Mouse (Mus musculus) C2C12 (cell line): ENCODE data around the gene A930004D18Rik. TPM values are rescaled to one million over a fixed set of nuclear protein-coding genes. Genes with fewer than 3 reads are reported as not detected.

ENCODE experiments used
- H3K27me3 ChIP-seq: one replicate; pipeline ENCODE4 v1.6.1; 2011; ENCODE audit not compliant: control insufficient read depth, insufficient read depth, insufficient read length
- H3K36me3 ChIP-seq: one replicate; pipeline ENCODE4 v1.6.1; 2011; ENCODE audit not compliant: control insufficient read depth, insufficient read depth
- H3K4me3 ChIP-seq: one replicate; pipeline ENCODE4 v1.5.1; 2011; ENCODE audit warnings: mild to moderate bottlenecking, control low read depth; ENCODE audit not compliant: poor library complexity, insufficient read depth, severe bottlenecking
- H3K79me2 ChIP-seq: one replicate; pipeline ENCODE4 v1.6.1; 2011; ENCODE audit not compliant: control insufficient read depth, insufficient read depth
- H3K79me3 ChIP-seq: one replicate; pipeline ENCODE4 v1.6.1; 2011; ENCODE audit warnings: low read depth, control low read depth
- H3ac ChIP-seq: one replicate; pipeline ENCODE3; 2011; ENCODE audit warnings: low read depth; ENCODE audit not compliant: control insufficient read depth, insufficient read length
- CEBPB ChIP-seq: IDR thresholded peaks from one replicate; pipeline ENCODE4 v1.6.1; 2011; ENCODE audit warnings: low read depth, mild to moderate bottlenecking, control low read depth, moderate library complexity
- CTCF ChIP-seq: IDR thresholded peaks from one replicate; pipeline ENCODE4 v1.5.1; 2011; ENCODE audit not compliant: control insufficient read depth, insufficient read depth, insufficient read length
- FOSL1 ChIP-seq: IDR thresholded peaks from one replicate; pipeline ENCODE4 v1.8.0; 2011; ENCODE audit warnings: mild to moderate bottlenecking, low read length; ENCODE audit not compliant: poor library complexity, insufficient read depth, severe bottlenecking
- MAX ChIP-seq: IDR thresholded peaks from one replicate; pipeline ENCODE4 v1.6.1; 2011; ENCODE audit warnings: mild to moderate bottlenecking, control low read depth
- MYOD1 ChIP-seq: IDR thresholded peaks from one replicate; pipeline ENCODE4 v1.6.1; 2011; ENCODE audit warnings: low read depth; ENCODE audit not compliant: control insufficient read depth, insufficient read length
- MYOG ChIP-seq: IDR thresholded peaks from one replicate; pipeline ENCODE4 v1.6.1; 2011; ENCODE audit not compliant: control insufficient read depth, insufficient read length; ENCODE audit errors: extremely low read depth
- USF1 ChIP-seq: IDR thresholded peaks from one replicate; pipeline ENCODE4 v1.6.1; 2011; ENCODE audit warnings: low read depth, mild to moderate bottlenecking, control low read depth, moderate library complexity
- polyA plus RNA-seq: library from polyadenylated mRNA; unstranded; fragments of >200 nt; fragmentation: generic; extraction: Trizol; gene quantifications from one replicate; pipeline ENCODE4 v1.2.1, GENCODE M21; 2012; ENCODE audit warnings: missing spikeins

Gene A930004D18Rik
- polyA plus RNA-seq, 1 experiment = 3.9 TPM

DNA sequence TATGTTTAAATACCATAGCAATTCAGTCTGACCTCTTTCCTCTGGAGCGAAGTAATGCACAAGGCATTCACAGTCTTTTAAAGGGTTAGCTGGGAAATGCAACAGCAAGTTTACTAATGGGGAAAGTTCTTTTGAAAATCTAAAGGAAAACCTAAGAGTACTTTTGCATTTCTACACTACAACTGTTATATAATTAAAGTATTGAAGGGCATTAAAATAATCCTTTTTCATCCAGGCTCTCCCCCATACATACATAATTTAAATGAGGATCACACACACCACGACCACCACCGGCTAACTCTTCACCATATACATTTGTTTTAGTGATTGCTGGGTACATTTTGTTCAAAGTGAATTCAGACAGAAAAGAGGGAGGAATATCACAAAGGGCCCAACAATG, 15.0 kb upstream of the A930004D18Rik start:
- H3K36me3 ChIP-seq = no peaks in the 10 kb centered on the region
- no peaks in the 10 kb centered on the region for H3K27me3 ChIP-seq
- no peaks in the 10 kb centered on the region for H3K79me3 ChIP-seq
- H3K79me2 ChIP-seq = peaks cover 4% of the 10 kb centered on the region
- TF ChIP-seq CEBPB = no peak
- no peak for TF ChIP-seq USF1
- TF ChIP-seq CTCF = no peak
- no peak for TF ChIP-seq FOSL1
- no peak for TF ChIP-seq MYOG
- TF ChIP-seq MAX = no peak
- no peak for TF ChIP-seq MYOD1
- H3ac ChIP-seq = no peak overlapping the region
- no peak overlapping the region for H3K4me3 ChIP-seq

- H3K79me2 ChIP-seq = peaks cover 5% of the 10 kb centered on the region
- no peaks in the 10 kb centered on the region for H3K79me3 ChIP-seq
- H3ac ChIP-seq = no peak overlapping the region
- no peak for TF ChIP-seq CTCF
- no peak for TF ChIP-seq FOSL1
- no peak for TF ChIP-seq MYOD1
- no peak for TF ChIP-seq MAX
- no peak for TF ChIP-seq CEBPB
- TF ChIP-seq USF1 = no peak
- TF ChIP-seq MYOG = no peak
- no peaks in the 10 kb centered on the region for H3K36me3 ChIP-seq
- no peak overlapping the region for H3K4me3 ChIP-seq
- no peaks in the 10 kb centered on the region for H3K27me3 ChIP-seq
Observed at GRCm38 (mm10) chr2:18051831-18052170, 14.3 kb upstream of the A930004D18Rik start.

DNA sequence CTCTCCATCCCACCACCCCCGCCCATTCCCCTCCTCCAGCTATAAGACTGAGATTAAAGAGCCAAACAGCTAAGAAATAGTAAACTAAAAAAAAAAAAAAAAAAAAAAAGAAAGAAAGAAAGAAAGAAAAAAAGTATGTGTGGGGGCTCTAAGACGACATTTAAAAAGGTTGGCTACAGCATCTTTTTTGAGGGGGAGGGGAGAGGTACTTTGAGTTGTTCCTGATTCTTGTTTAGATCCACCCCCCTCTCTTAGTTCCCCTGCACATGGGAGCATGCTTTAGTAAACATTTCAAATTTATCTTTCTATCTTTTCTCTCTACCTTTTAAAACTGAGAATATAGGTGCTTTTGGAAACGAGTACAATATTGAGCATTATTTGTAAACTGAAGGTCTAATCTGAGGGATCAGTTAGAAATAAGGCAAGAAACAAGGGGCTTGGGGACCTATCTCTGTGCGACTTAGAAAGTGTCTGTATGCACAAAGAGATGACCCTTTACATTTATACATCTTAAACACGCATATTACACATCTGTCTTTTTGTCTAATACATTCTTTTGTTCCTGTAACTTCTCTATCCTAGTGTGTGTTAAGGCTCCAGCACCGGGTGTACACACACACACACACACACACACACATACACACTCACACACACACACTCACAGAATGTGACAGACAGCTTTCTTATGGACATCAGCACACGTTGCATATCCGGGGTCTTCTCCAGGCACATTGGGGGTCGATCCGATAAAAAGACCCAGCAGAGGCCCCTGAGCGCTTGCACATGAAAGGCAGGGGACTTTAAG, 13.7 kb upstream of the A930004D18Rik start:
- no peak overlapping the region for H3ac ChIP-seq
- no peak overlapping the region for H3K4me3 ChIP-seq
- TF ChIP-seq CEBPB = no peak
- TF ChIP-seq MYOG = no peak
- TF ChIP-seq FOSL1 = no peak
- TF ChIP-seq MAX = no peak
- TF ChIP-seq USF1 = no peak
- TF ChIP-seq CTCF = no peak
- TF ChIP-seq MYOD1 = no peak
- H3K79me3 ChIP-seq = no peaks in the 10 kb centered on the region
- H3K79me2 ChIP-seq = peaks cover 11% of the 10 kb centered on the region
- H3K27me3 ChIP-seq = no peaks in the 10 kb centered on the region
- no peaks in the 10 kb centered on the region for H3K36me3 ChIP-seq

- H3K4me3 ChIP-seq = no peak overlapping the region
- no peaks in the 10 kb centered on the region for H3K27me3 ChIP-seq
- no peaks in the 10 kb centered on the region for H3K79me3 ChIP-seq
- no peak for TF ChIP-seq MYOG
- no peak for TF ChIP-seq USF1
- TF ChIP-seq CTCF = no peak
- TF ChIP-seq CEBPB = no peak
- TF ChIP-seq FOSL1 = no peak
- no peak for TF ChIP-seq MYOD1
- TF ChIP-seq MAX = no peak
- peaks cover 13% of the 10 kb centered on the region for H3K79me2 ChIP-seq
- no peak overlapping the region for H3ac ChIP-seq
- no peaks in the 10 kb centered on the region for H3K36me3 ChIP-seq
Observed at GRCm38 (mm10) chr2:18050541-18050985, 13.0 kb upstream of the A930004D18Rik start.

DNA sequence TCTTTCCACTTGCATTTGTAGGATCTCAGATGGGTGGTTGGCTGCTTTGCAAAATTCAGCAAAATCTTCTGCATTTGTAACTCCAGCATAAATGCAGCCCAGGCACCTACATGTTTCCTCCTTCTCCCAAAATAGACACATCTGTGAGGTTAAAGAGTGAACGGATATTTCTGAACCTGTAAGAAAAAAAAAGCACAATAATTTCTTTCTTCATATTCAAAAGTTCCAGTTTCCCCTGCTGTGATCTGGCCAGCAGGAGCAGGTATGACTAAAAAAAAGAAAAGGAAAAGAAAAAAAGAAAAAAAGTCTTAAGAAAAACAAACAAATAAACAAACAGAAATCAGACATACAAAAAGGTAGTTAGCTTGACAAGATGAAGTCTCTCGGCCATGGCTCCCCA, 12.5 kb upstream of the A930004D18Rik start:
- TF ChIP-seq CEBPB (no peak), MAX (no peak), CTCF (no peak), MYOG (no peak), USF1 (no peak), FOSL1 (no peak), MYOD1 (no peak)

GRCm38 (mm10) chr2:18049279-18049821, 11.8 kb upstream of the A930004D18Rik start:
- Histone ChIP-seq H3K36me3 (no peaks in the 10 kb centered on the region), H3K4me3 (no peak overlapping the region)

More for the DNA sequence above, 12.5 kb upstream of the A930004D18Rik start:
- Histone ChIP-seq H3K79me3 (no peaks in the 10 kb centered on the region), H3ac (no peak overlapping the region), H3K27me3 (no peaks in the 10 kb centered on the region), H3K36me3 (no peaks in the 10 kb centered on the region), H3K79me2 (peaks cover 15% of the 10 kb centered on the region), H3K4me3 (no peak overlapping the region)

More at GRCm38 (mm10) chr2:18049279-18049821, 11.8 kb upstream of the A930004D18Rik start:
- Histone ChIP-seq H3K79me3 (no peaks in the 10 kb centered on the region), H3K27me3 (no peaks in the 10 kb centered on the region), H3ac (no peak overlapping the region), H3K79me2 (peaks cover 15% of the 10 kb centered on the region)
- TF ChIP-seq MYOG = no peak
- no peak for TF ChIP-seq CEBPB
- TF ChIP-seq USF1 = no peak
- TF ChIP-seq MYOD1 = no peak
- TF ChIP-seq FOSL1 = no peak
- TF ChIP-seq MAX = no peak
- TF ChIP-seq CTCF = no peak
